Mouse (Mus musculus) intestine, embryonic 15.5 days (tissue): ENCODE data around the gene Gm7682. TPM values are rescaled to one million over a fixed set of nuclear protein-coding genes. Genes with fewer than 3 reads are reported as not detected.
"Not testable (repeated sequence)": the region's sequence is repeated elsewhere in the genome, so short reads cannot be mapped to it uniquely, and the experiment has no call there.

Experiments used
- ATAC-seq: fragments of 200-750 bp; cut with Nextera tagmentation; 2 replicates; pipeline ENCODE4 v1.8.0; 2017; ENCODE audit warnings: moderate TSS enrichment, moderate library complexity
- H3K27ac ChIP-seq: fragments of 300-500 bp; sonication (generic); 2 replicates; pipeline ENCODE4 v1.5.1; 2015; ENCODE audit warnings: mild to moderate bottlenecking, inconsistent platforms
- H3K27me3 ChIP-seq: fragments of 300-500 bp; sonication (generic); replicated peaks from 2 replicates; pipeline ENCODE4 v1.6.1; 2015; ENCODE audit warnings: inconsistent platforms
- H3K36me3 ChIP-seq: fragments of 300-500 bp; sonication (generic); 2 replicates; pipeline ENCODE4 v1.6.1; 2015; ENCODE audit warnings: inconsistent platforms
- H3K4me1 ChIP-seq: fragments of 300-500 bp; sonication (generic); replicated peaks from 2 replicates; pipeline ENCODE4 v1.6.1; 2015; ENCODE audit warnings: inconsistent platforms
- H3K4me2 ChIP-seq: fragments of 300-500 bp; sonication (generic); replicated peaks from 2 replicates; pipeline ENCODE4 v1.6.1; 2015; ENCODE audit warnings: mild to moderate bottlenecking, inconsistent platforms
- H3K4me3 ChIP-seq: fragments of 300-500 bp; sonication (generic); replicated peaks from 2 replicates; pipeline ENCODE4 v1.5.1; 2015; ENCODE audit warnings: inconsistent platforms
- H3K9ac ChIP-seq: fragments of 300-500 bp; sonication (generic); 2 replicates; pipeline ENCODE4 v1.6.1; 2015; ENCODE audit warnings: inconsistent platforms
- H3K9me3 ChIP-seq: fragments of 300-500 bp; sonication (generic); 2 replicates; pipeline ENCODE4 v1.6.1; 2016; ENCODE audit warnings: inconsistent platforms
- WGBS: fragments of 180-500 bp; shearing (Covaris S2); methylation state at CpG from one replicate; pipeline ENCODE4 v1.1.7; 2015; 5-methylcytosine and 5-hydroxymethylcytosine counted together
- polyA plus RNA-seq: library from polyadenylated mRNA; unstranded; fragments of >200 nt; fragmentation: Nextera tagmentation; extraction: Ambion mirVana; gene quantifications from 2 replicates; pipeline ENCODE4 v1.2.1, GENCODE M21; 2015

The Gm7682 gene
- polyA plus RNA-seq = not detected in 2 replicates

GRCm38 (mm10) chr5:94445484-94445883 lies at the start of gene Gm7682:
Gm7682 (plus strand) TSS chr5:94445784.
- ATAC-seq, H3K27ac ChIP-seq, H3K36me3 ChIP-seq, H3K9ac ChIP-seq, H3K4me1 ChIP-seq, H3K4me3 ChIP-seq, H3K27me3 ChIP-seq, H3K9me3 ChIP-seq, H3K4me2 ChIP-seq: not testable (repeated sequence)
- WGBS = no CpG with 5 or more reads among the region's 3 CpGs

Other genes starting within 250 kb of the Gm7682 start
- not detected in 2 replicates for gene Gm3106, start 227.8 kb upstream of the Gm7682 start, polyA plus RNA-seq
- gene A430089I19Rik, start 139.0 kb upstream of the Gm7682 start, polyA plus RNA-seq = not detected in 2 replicates
- not detected in 2 replicates for gene Gm6502, start 131.3 kb upstream of the Gm7682 start, polyA plus RNA-seq
- not detected in 2 replicates for gene AA792892, start 106.0 kb upstream of the Gm7682 start, polyA plus RNA-seq
- not detected in 2 replicates for gene Gm3139, start 80.5 kb downstream of the Gm7682 start, polyA plus RNA-seq
- not detected in 2 replicates for gene Gm3147, start 170.6 kb downstream of the Gm7682 start, polyA plus RNA-seq
- not detected in 2 replicates for gene Gm6509, start 178.2 kb downstream of the Gm7682 start, polyA plus RNA-seq
- not detected in 2 replicates for gene Gm6205, start 202.6 kb downstream of the Gm7682 start, polyA plus RNA-seq